Mouse (Mus musculus): ENCODE measurements around the gene Phf3.
"Not testable (repeated sequence)": the region's sequence is repeated elsewhere in the genome, so short reads cannot be mapped to it uniquely, and the experiment has no call there.

Gene Phf3

DNA sequence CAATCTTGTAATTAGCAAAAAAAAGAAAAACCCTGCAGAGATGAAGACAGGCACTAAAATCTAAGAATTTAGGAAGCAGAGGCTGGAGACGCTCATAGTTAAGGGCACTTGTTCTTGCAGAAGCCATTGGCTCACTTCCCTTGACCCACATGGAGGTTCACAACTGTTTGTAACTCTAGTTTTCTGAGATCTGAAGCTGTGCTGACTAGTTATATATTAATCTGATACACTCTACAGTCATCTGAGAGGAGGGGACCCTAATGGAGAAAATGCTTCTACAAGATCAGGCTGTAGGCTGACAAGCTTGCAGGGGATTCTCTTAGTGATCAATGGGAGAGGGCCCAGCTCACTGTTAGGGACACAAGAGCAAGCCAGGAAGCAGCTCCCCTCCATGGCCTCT is 58.1 kb downstream of the Phf3 start:
- no peak for DNase-seq

DNA sequence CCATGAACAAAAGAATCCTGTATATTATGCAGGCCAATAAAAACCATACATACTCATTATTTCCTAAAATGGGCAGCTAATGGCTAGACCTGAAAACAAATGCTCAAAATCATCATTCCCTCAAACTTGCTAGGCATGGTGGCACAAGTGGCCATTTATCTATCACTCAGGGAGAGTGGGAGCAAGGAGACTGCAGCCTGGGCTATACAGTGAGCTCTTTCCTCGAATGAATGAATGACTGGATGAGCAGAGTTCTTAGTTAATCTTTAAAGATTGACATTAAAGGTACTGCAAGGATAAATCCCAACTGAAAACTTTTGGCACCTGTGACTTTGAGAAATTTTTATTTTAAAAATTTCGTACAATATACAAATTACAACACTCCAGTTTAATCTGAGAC is 58.7 kb downstream of the Phf3 start:
- no peak for DNase-seq

DNA sequence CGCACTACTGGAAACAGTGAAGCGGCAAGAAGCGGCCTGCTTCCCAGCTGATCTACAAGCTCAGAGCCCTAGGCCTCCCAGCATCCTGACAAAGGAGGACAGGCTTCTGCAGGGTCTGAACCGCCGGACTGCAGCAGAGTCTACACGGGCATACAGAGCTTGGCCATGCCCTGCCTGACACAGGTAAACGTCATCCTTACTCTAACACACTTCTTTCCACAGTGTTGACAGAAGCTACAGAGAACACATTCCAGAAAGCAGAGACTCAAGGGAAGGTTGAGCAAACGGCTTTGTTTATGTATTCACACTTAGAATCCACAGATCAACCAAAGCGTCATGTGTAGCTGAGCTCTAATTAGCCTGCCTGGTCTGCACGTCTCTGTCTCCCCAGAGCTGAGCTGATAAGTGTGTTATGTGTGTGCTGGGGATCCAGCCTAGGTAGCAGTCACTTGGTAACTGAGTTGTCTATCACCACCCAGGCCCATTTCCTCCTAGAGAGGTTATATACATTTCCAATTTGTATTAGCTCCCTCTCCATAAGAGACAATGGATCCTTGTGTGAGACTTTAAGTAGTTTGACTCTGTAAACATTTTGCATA is 65.5 kb downstream of the Phf3 start:
- no peak for DNase-seq

DNA sequence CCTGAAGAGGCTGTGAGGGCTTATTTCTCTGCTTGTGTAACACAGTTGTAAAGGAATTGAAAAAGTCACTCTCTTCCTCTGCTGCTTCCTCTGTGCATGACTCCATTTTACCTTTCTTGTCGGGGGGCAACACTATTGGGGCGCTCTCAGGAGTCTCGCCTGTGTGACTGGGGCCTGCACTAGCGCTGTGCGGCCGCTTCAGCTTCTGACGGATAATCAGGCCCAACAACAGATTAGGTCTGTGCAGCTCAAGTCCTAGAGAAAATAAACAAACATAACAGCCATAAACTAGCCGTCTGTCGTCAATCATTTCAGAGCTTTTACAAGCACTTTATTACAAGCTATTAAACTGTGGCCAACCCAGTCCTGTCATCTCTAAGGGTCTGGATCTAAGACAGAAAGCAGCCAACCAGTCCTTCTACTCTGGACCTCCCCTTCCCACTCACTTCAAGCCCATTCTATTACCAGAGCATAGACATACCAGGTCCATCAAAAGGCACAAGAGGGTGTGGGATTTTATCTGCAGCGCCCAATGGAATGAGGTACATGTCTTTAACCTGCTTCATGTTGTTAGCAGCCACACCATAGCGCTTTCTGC is 67.9 kb downstream of the Phf3 start:
- DNase-seq = no peak

DNA sequence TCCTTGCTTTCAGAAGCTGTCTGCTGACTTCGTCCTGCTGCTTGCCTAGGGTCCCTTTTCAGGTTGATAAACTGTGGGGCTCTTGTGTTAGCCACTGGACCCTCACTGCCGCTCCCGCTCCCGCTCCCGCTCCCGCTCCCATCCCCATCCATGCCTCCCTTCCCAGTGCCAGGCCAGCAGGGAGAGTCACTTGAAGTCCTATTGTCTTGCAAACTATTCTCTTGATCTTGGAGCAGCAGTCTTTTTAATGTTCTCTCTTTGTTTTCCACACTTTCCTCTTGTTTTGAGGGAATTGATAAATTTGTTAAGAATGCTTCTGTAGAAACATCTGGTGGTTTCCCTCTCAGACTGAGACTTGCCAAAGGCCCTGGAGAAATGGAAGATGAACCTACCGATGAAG is 68.8 kb downstream of the Phf3 start:
- DNase-seq = no peak

DNA sequence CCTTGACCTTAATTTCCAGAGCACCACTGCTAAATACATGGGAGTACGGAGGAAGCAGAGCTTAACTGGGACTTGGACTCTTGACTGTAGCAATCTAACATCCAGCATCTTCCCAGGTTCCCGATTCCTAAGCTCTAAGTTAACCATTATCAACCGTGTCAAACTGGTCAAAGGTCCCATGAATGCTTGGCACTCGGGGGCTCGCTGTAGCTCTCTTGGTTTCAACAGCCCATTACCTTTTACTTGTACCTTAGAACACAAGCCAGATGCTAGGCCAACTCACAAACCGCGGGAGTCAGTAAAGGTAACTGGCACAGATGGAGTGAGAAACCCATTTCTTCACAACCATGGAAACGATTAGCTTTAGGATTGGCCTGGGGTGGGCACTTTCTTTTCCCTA is 71.8 kb downstream of the Phf3 start:
- DNase-seq = no peak

DNA sequence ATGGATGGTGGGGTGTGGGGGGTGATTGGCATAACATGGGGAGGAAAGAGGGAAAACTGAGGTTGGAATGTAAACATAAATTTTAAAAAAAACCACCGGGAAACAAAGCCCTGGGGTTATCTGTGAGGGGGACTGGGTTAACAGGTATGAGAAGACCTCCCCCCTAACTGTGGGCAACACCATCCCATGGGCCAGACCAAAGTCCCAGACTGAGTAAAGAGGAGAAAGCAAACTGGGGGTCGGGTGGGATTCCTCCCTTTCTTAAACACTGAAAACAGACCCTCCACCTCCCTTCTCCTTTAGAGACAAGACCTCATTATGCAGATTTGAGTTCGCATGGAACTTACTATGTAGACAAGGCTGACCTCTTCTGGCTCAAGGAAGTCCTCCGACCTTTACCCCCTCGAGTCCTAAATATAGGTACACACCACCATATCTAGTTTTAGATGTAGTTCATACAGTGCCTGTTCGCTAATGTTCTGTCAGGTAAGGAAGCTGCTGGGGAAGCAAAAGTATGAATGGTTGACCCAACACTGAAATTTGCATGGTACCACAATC is 74.4 kb downstream of the Phf3 start:
- no peak for DNase-seq

DNA sequence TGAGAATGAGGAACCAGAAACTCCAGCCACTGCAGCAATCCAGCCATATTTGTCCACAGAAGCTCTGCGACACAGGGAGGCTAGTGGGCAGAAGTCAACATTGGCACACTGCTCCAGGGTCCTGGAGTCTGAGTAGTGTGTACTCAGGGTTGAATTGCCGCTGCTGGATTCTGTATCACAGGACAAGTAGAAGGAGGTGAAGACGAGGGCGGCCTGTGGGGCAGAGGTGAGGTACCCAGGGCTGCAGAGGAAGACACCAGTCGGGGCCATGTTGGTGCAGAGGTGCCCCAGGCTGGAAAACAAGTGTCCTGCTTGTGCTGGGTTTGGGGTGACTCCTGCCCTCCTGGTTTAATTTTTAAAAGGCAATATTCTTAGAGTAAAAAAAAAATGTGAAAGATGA is 79.1 kb downstream of the Phf3 start:
- DNase-seq = no peak

DNA sequence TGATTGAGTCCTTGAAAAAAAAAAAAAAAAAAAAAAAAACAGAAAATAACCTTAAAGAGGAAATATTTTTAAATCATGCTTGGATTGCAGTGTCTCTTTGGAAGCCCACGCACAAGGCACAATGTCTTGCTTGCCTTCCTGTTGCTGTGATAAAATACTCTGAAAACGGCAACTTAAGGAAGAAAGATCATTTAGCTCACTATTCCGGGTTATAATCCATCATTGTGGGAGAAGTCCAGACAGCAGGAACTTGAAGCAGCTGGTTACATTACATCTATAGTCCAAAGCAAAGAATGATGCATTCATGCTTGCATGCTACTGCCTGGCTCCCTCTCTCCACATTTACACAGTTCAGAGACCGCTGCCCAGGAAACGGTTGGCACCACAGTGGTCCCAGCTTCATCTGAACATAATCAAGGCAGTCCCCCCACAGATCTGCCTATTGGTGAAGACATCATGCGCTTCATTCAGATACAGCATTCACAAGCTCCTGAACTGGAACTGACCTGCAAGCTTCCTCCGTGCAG is 80.3 kb downstream of the Phf3 start:
- no peak for DNase-seq

DNA sequence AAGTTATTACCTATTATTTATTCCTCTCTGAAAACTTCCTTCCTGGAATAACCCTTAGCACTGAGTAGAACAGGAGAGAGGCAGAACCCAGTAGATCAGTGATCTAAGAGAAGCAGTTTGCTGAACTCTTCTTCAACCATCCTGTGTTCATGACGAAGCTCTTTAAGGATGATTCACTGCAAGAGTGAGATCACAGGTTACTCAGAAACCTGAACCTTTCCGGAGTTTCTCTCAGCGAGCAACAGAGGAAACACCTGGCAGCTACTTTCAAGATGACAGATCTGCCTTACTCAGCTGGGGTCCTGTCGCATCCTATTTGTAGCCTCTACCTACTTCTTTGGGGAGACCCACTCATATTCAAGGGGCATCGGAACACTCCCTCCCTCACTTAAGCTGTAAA is 80.8 kb downstream of the Phf3 start:
- no peak for DNase-seq

DNA sequence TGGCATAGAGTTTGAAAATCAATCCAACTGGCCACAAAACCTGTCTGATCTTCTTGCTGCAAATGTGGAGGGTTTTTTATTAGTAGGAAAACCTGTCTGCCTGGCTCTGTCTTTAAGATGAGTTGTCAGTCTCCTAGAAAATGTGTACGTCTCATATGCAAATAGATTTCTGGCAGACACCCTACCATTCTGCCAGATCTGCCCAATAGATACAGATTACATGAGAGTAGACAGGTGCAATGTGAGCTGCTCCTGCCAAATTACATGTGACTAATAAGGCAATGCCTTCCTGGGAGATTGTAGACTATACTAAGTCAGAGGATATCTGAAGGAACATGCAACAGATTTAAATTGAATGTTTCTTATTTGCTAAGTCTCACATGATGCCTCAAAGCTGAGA is 83.5 kb downstream of the Phf3 start:
- DNase-seq = no peak

DNA sequence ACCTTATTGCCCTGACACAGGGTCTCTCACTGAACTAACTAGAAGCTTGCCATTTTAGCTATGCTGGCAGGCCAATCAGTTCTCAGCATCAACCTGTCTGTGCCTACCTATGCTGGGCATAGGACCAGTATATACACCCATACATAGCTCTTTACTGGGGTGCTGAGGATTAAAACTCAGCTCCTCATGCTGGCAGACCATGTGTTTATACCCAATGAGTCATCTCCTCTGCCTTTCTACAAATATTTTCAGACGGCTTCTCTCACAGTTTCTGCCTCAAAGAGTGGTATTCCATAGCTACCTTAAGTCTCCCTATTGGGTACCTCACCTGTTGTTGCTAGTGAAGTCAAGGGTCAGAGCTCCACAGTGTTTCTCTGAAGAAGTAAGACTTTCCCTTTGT is 84.0 kb downstream of the Phf3 start:
- DNase-seq = no peak

DNA sequence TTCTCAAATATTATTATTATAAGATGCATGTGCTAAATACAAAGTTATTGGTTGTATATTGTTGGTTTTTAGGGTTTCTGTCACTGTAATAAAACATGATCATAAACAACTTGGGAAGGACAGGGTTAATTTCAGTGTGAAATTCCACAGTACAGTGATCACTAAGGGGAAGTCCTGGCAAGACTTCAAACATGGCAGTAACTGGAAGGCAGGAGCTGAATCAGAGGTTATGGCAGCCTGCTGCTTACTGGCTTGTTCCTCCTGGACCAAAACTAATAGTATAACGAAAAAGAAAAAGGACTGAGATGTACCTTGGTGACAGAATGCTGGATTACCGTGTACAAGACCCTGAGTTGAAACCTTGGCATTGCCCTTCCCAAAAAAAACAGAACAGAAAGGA is 84.7 kb downstream of the Phf3 start:
- DNase-seq = no peak

DNA sequence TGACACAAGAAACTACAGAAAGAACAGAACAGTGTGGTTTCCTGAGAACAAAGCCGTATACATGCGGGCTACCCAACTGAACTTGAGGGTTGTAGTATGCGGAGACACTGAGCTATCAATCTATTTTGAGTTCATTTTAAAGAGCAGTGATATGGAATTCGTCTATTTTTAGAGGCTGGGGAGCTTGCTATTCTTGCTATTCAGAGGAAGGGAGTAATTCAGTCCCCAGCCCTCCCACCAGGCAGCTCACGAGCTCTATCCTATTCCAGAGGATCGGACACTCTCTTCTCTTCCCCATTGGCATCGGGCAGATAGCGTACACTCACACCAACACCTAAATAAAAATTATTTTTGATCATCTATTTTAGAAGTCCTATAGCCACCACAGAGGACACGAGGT is 87.1 kb downstream of the Phf3 start:
- DNase-seq = no peak

DNA sequence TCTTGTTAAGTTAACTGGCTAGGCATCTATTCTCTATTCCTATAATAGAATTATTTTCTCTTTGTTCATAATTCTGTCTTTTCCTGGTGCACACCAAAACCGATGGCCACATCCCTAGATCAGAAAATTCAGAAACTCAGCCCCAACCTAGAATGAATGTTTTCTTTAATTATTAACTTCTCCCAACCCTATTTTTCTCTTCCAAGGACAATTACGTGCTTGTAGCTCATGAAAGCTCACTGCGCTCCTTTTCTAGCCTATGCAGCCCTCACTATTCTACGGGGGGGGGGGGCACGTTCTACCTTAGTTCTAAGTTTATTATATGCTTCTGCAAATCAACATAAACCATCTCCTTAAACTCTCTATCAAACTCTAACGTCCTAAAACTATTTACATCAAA is 90.0 kb downstream of the Phf3 start:
- no peak for DNase-seq

DNA sequence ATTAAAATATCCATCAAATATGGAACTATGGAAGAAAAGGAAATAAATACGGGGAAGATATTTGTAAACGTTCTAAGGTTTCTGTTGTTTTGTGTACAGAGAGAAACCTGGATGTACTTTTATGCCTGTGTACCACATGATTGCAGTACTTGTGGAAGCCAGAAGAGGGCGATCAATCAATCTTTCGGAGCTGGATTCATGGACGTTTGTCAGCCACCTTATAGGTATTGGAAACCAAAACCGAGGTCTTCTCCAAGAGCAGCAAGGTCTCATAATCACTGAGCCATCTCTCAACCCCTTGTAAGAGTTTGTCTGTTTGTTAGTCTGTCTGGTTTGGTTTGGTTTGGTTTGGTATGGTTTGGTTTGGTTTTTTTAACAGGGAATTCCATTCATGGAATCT is 93.4 kb downstream of the Phf3 start:
- DNase-seq = peak; percentile 71

DNA sequence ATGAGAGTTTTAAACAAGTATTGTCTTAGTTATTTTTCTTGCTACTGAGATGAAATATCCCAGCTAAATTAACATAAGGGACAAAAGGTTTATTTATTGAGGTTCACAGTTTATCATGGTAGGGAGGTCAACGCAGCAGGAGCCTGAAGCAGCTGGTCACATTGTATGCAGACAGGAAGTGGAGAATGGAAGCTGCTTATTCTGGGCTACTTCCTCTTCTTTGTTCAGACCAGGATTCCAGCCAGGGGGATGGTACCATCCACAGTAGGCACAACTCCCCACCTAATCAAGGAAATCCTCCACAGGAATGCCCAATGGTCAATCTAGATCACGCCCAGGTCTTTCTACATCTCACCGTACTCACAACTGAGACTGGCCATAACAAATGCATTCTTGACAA is 94.2 kb downstream of the Phf3 start:
- DNase-seq = no peak

DNA sequence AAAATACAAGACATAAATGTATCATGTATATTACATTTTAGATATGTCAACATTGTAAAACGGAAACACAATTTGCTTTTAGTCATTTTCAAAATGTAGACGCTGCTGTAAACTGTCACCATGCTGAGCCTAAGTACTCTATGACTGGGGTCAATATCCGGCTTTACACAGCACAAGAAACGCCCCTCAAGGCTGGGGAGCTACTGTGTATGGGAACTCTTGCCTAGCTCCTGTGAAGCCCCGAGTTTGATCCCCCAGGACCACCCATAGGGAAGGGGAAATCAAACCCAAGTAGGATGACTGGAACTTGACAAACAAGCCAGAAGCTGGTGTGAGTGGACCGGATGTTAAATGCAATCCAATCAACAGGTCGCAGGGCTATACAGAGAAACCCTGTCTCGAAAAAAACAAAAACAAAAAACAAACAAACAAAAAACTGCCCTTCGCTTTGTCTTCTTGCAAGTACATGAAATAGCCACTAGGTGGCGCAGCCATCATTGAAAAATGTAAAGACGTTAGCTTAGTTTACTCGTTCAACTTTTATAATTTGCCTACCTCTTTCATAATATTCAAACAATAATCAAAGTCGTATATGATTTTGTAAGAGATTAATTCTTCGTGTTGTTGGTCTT is 95.2 kb downstream of the Phf3 start:
- DNase-seq = peak; percentile 48

DNA sequence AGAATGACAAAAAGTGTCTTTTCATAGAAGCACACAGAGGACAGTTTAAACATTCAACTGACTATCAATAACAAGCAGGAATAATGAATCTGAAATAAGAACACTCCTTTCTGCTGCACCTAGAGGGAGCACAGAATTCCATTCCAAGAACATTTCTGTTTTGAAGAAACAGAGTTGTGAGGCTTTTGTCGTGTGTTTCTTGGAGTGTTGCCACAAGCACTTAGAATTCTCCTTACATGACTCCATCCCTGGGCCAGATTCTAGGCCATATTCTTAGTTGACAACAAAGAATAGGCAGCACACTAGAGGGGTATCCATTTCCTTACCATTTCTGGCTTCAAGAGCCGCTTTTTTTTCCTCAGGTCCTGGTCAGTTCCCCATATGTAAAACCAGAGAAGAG is 97.5 kb downstream of the Phf3 start:
- DNase-seq = peak; percentile 78

DNA sequence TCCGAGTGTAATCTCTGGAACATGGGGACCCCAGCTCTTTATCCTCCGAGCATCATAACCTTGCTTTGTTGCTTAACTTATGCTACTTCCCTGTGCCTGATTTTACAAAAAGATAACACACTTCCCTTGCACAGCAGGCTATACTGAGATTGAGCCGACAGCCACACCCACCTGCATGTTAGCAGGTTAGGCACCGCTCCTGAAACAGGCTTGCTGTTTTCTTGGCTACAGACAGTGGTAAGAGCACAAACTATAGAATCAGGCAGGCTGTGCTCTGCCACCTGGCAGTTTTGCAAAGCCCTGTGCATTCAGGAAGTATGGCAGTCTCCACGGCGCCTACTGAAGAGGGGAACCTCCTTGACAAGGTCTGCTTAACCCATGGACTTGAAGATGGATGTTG is 100.1 kb downstream of the Phf3 start:
- DNase-seq = no peak

DNA sequence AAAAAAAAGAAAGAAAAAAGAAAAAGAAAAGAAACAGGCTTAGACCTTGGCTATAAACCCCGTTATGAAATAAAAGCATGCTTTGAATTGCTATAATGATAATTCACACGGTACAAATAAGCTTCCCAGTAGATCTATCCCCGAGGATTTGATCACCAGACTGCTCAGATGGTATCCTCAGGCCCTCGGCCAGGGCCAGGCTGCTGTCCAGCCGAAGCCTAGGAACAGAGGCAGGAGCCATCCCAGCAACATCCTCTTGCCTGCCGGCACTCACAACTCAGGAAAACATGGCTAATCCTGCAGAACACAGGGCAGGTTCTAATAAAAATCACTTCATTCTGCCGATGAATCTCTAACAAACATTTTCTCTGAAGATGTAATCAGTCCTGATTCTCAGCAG is 100.9 kb downstream of the Phf3 start:
- no peak for DNase-seq

DNA sequence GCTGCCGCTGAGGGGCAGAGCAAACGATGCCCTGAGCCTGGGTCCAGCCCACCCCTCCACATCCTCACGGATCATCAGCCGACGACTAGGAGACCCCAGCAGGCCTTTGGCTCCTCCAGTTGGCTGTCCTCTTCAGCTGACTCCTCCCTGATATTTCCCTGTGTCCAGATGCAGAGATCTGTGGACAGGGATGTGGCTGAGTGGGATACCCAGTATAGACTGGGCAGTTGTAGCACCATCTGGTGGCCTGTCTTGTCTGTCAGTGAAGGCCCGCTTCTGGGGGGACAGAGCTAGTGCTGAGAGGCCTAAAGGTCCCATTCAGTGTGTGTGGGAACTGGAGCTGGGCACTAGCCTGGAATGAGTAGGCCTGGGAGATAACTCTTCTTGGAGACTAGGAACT is 101.9 kb downstream of the Phf3 start:
- DNase-seq = peak; percentile 23

DNA sequence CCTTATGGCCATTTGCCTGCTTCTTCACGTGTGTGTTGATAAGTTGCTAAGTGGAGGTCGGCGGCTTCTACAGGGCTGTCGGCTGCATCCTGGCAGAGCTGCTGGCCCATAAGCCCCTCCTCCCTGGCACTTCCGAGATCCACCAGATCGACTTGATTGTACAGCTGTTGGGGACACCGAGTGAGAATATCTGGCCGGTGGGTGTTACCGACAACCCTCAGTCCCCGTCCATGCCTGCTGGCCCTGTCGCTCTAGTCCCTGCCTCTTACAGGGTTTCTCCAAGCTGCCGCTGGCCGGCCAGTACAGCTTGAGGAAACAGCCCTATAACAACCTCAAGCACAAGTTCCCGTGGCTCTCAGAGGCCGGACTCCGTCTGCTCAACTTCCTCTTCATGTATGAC is 103.1 kb downstream of the Phf3 start:
- DNase-seq = not testable (repeated sequence)

DNA sequence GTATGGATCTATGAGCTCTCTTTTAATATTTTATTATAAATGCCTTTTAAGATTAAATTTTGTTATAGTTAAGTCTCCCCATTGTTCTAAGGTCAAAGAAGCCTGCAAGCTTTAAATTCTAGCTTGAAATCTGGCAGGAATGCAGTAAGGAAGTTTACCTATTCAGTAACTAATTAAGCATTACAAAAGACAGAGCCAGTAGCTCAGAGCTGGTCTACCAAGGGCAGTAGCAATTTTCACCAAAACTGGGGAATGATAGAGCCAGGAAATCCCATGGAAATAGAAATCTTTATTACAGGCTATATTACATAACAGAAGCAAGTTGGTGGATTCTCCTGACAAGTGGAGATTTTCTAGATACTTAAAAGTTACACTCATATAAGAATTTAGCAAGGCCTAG is 116.9 kb downstream of the Phf3 start:
- no peak for DNase-seq

All from lung, postnatal 36 days (tissue).